Mouse (Mus musculus) cerebellum, postnatal 14 days (tissue): ENCODE results near the gene Frs2.
A peak's percentile ranks its signal among the peaks of the same experiment; 100 is the strongest.
"Not testable (repeated sequence)": the region's sequence is repeated elsewhere in the genome, so short reads cannot be mapped to it uniquely, and the experiment has no call there.

ENCODE experiments used
- DNase-seq, 2 experiments: peaks; one replicate each; pipeline ENCODE4 v3.0.0; 2021; ENCODE audit warnings: mixed read lengths in 2 of 2

Frs2 gene

DNA sequence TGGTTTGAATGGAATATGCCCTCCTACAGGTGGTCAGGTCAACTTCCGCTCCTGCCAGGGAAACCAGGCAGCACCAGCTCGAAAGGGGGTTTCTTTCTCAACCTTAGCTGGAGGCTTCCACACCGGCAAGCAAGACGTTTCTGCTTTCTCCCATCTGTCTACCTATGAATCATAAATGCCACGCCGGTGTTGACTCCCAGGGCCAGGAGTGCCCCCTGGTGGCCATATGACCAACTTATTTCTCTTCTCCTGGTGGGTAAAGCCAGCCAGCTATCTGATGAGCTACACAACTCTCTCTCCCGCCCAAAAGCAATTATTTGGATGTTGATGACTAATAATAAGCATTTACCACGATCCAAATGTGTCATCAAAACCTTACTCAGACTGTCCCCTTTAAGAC is 114.5 kb downstream of the Frs2 start:
- peak; percentile 88 to 95 for DNase-seq

- DNase-seq: no peak
Measured at GRCm38 (mm10) chr10:117031160-117031559, 117.2 kb downstream of the Frs2 start.

- DNase-seq: no peak
Measured at GRCm38 (mm10) chr10:117026176-117026575, 122.2 kb downstream of the Frs2 start.

- not testable (repeated sequence) for DNase-seq
Measured at GRCm38 (mm10) chr10:117025776-117026175, 122.6 kb downstream of the Frs2 start.

- DNase-seq: no peak
Measured at GRCm38 (mm10) chr10:117023693-117024092, 124.6 kb downstream of the Frs2 start.

GRCm38 (mm10) chr10:117021020-117021754 is 127.1 kb downstream of the Frs2 start:
- no peak for DNase-seq
